Mouse (Mus musculus) kidney, postnatal 4 days (tissue): Measurements from ENCODE around the gene Olfr129.

Experiments used
- DNase-seq, 2 experiments: peaks; one replicate each; pipeline ENCODE4 v3.0.0; 2021; ENCODE audit warnings: mixed read lengths in 2 of 2

The Olfr129 gene

DNA sequence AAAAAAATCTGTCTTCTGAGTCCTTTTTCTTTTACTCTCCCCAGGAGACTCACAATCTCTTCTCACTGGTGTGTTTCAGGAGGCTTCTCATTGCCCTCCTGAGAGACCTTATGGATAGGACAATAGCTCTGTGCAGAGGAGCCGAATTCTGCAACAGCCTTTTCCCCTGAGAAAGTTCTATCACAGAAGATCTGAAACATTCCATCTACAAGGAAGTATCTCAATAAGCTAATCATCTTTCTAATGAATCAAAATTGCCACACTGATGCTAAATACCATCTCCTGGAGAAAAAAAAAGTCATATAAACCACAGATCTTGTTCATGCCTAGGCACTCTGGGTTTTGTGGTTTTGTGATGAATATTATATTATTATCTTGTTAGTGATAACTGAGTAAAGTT lies at the start of gene Olfr129:
Olfr129 (minus strand) TSS at position 101 of the 400 bp plus-strand sequence.
- no peak for DNase-seq

DNA sequence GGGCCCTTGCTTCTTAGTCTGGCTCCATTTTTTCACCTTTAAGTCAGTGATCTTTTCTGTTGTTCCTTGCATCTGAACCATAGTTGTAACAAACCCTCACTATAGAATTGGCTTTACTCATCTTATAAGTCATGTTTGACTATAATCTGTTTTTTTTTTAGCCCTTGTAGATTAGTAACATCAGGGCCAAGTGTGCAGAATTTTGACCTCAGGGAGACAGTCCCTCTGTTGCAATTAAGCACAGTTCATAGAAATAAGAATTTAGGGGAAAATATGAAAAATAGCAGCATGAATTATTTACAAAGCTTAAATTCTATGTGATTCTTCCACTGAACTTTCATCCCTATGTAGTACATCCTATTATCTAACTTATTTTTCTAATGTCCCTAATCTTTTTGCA lies 28.7 kb upstream of the Olfr129 start, which contains the start of gene Olfr131:
Olfr131 (minus strand) TSS at position 101 of the 400 bp plus-strand sequence.
- DNase-seq, result no peak

DNA sequence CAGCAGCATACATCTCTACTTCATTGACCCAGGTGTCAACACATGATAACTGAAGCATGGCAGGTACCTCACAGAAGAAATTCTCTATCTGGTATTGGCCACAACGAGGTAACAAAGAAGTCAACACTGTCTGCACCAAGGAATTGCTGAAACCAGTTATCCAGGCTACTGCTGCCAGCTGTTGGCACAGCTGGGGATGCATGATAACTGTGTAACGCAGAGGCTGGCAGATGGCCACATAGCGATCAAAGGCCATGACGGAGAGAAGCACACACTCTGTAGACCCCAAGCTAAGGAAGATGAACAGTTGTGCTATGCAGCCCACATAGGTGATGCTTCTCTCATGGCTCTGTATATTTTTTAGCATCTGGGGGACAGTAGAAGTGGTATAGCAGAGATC lies 22.5 kb upstream of the Olfr129 start:
- no peak for DNase-seq

DNA sequence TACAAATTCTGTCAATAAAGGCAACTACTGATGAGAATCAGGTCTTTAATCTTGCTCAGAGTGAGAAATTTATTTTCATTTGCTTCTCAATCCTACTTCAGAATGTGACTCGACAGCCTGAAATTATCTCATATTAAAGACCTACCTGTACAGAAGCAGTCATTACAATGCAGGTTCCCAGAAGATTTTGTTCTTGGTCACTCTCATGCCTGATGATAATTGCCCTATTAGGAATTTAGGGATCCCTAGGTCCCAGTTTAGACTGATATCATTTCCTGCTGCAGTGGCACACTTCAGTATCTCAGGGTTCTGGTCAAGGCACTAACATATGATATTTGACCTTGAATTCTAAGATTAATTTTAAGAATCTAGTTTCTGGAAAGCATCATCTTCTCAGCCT lies 3.7 kb upstream of the Olfr129 start, which contains the start of gene Olfr130:
Olfr130 (plus strand) TSS at position 301 of the 400 bp plus-strand sequence.
- DNase-seq, result no peak

DNA sequence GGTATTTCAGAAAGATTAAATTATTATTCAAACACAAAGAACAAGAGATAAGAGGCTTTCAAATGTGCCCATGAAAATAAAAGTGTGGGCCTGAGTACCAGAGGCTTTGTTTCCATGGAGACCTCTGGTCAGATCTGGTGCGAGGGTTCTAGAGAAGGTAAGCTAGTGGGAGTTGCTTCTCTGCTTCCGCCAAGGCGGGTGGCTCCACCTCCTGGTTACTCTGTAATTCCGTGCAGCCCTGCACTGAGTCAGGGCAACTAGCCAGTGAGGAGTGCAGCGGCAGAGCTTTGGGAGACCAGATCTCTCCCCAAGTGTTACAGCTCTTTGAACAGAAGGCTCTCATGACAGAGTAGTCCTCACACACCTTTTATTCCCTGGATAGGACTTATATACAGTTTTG lies 33.6 kb downstream of the Olfr129 start:
- no peak for DNase-seq

DNA sequence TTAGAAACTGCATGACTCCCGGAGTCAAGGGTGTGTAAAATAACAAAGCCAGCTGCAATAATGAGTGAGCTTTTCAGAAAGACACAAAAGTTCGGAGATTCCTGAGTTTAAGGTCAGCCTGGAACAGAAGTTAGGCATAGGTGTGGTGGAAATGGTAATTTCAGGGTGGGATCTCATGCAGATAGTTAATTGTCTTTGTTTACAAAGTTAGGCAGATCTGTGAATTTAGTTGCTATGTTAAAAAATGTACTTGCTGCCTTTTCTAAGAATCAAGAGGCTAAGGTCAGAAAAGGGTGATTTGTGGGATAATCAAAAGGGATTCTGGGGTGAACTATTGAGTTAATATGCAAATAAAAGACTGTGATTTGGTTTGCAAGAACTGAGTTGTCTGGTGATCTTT lies 43.5 kb downstream of the Olfr129 start:
- DNase-seq, result no peak

DNA sequence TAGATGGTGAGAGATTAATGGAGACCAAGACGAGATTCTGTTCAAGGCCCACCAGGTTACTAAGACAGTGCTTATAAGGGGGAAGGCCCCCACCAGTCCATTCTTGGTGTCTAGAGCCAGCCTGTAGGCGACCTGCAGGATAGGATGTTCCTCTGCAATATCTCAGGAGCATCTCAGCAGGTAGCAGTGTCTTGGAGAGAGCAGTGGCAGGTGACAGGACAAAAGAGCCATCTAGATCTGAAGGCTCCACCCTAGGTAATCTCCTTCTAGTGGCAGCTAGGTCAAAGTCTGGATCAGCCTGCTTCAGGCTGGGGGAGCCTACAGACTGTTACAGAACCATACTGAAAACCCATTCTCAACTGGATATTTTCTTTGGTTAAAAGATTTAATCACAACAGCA lies 54.9 kb downstream of the Olfr129 start:
- no peak for DNase-seq
